Mouse (Mus musculus) left cerebral cortex, postnatal 14 days (tissue): Measurements from ENCODE around the gene Tbc1d30. TPM values are rescaled to one million over a fixed set of nuclear protein-coding genes. Genes with fewer than 3 reads are reported as not detected.

Source experiments
- DNase-seq, 2 experiments: peaks; one replicate each; pipeline ENCODE4 v3.0.0; 2021 to 2022; ENCODE audit warnings: low spot score in 2 of 2, mixed read lengths in 1 of 2
- intact Hi-C: fragments of 180-260 bp; cut with DNase I; formaldehyde crosslinking; loops from one replicate; pipeline ENCODE4 v1.15.1; 2025
- total RNA-seq, 2 experiments: library from RNA; stranded (reverse); gene quantifications; 2 replicates each; pipeline ENCODE4 v1.2.3; 2021

Gene Tbc1d30
- total RNA-seq, 2 experiments from 2014 or later = 72.0 to 79.1 TPM

DNA sequence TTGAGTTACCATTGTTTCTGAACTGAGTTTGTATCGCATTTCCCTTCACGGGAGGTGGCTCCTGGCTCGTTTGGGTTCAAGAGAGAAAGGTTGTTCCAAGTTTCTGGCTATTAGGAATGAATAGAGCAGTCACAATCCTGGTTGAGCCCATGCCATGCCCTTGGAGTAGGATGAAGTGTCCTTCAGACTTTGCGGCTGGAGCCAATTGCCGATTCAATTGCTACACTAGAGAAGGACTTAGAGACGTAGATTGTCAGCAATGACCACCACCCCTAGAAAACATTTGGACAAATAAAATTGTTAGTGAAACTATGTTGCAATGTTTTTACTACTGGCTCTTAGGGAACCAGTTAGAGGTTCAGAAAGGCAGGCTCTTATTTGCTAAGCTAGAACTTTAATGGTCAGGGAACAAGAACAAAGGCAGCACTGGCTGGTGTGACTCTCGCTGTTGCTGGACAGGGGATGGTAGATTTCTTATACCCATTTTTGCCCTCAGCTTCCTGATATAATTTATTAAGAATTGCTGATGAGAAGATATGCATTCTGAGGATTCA, 32.6 kb downstream of the Tbc1d30 start:
- intact Hi-C loops = no loop called here
- DNase-seq = no peak

DNA sequence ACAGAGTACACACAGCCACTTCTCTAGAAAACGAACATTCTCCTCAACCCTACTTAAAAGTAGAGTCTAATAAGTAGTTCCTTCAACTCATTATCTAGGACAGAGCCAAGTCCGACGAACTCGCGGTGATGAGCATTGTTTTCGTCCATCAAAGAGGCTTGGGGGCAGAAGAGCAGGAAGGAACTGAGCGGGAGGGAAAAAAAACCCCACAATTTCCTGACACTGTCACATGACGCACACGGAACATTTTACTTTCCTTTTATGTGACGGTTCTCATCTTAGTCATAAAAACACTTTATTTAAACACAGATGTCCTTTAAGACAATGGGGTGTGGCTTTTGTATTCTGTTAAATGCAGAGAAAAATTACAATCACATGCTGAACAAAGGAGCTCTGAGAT, 34.7 kb downstream of the Tbc1d30 start:
- intact Hi-C loops = no loop called here

DNA sequence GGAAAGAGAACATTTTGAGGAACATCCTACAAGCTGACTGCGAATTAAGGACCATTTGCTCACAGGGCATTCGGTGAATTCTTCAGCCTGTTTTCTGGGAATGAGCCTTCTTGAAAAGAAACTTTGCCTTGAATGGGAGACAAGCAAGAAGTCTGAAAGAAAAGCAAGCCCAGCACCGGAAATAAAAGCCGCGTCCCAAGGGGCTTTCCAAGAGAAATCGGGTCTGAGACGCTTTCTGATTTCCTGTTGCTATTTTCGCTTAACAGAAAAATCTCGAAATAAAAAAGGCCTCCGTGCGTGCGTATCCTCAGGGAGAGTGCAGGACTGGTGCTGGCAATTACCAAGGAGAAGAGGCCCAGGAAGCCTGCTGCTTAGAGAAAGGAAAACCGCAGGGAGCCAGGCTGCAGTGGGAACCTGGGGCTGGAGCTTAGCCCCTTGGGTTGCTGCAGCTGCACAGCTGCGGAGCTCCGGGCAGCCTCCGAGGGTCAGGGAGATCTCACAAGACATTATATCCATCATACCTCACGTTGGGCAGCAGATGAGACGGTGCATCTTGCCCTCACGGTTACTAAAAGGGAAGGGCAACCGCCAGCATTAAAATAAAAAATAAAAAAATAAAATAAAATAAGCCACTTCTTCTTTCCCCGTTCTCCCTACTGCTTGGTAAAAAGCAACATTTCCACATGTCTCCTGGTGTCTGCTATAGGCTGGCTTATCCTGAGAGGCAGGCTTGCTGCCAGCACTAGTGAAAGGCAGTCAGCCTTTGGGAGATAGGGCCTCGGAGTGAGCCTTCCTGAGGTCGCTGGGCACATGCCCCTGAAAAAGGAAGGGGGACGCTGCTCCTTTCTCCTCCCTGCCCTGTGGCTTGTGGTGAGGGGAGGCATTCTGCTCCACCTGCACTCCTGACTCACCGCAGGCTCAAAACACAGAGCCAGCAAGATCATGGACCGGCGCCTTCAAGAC, 35.5 kb downstream of the Tbc1d30 start:
- intact Hi-C loops = no loop called here
- DNase-seq = no peak

More for the DNA sequence above, 34.7 kb downstream of the Tbc1d30 start:
- no peak for DNase-seq

DNA sequence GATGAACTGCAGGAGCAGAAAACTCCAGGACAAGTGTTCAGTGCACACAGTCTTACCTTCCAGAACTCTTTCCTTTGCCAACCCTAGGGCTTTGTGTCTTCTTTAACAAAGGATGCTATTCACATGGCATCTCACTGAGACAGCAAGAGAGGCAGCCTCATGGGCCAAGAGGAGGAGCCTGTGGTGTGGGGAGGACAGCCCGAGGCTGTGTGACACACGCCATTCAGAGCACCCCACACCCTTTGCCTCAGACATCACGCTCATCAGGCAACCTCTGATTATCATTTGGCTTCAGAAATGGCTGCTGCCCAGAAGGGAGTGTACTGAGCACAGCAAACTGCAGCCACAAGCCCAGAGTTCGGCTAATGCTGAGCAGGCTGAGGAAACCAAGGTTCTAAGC, 36.9 kb downstream of the Tbc1d30 start:
- DNase-seq = no peak
- intact Hi-C loops = no loop called here

DNA sequence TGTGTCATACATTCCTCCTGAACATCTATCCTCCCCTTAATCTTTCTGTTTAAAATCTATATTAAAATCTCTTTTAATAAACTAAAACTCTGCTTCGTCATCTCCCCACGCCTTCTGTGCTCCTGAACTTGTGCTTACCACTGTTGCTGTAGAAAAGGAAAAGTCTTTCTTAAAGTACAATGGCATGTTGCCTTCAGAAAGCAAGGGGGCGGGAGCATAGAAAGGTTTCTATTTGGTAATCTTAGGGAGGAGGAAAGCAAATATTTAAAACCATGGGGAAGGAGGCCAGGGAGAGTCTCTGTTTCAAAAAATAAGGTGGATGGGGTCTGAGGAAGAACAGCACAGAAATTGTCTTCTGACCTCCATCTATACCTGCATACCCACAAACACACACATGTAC, 38.0 kb downstream of the Tbc1d30 start:
- DNase-seq = no peak
- intact Hi-C loops = no loop called here

DNA sequence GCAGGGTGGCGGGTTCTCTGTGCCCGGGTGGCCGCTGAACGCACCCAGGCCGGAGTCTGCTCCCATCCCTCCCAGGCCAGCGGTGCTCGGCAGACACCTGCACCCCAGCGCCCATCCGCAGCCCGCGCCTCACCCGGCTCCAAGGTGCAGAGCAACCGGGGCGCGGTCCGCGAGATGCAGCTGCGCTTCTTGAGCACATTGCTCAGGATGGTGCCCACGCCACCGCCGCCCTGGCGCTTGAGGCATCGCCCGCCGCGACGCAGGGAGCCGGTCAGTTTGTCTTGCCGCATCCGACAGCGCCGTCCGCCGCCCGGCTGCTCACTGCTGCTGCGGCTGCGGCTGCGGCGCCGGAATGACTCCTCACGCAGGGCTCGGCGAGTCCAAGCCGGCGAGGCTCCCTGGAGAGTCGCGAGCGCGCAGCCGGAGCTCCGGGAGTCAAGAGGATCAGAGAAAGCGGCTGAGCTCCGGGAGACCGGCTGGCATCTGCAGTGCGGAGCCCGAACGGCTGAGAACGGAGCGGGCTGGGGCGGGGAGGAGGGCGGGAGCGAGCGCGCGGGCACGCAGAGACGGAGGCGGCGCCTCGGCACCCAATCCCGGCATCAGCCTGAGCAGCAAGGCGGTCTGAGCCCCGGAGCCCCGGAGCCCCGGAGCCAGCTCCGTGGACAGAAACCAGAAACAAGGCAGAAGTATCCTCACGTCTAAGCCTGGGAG, 40.4 kb downstream of the Tbc1d30 start:
- DNase-seq = peak; percentile 76 to 86
- intact Hi-C loops = no loop called here

DNA sequence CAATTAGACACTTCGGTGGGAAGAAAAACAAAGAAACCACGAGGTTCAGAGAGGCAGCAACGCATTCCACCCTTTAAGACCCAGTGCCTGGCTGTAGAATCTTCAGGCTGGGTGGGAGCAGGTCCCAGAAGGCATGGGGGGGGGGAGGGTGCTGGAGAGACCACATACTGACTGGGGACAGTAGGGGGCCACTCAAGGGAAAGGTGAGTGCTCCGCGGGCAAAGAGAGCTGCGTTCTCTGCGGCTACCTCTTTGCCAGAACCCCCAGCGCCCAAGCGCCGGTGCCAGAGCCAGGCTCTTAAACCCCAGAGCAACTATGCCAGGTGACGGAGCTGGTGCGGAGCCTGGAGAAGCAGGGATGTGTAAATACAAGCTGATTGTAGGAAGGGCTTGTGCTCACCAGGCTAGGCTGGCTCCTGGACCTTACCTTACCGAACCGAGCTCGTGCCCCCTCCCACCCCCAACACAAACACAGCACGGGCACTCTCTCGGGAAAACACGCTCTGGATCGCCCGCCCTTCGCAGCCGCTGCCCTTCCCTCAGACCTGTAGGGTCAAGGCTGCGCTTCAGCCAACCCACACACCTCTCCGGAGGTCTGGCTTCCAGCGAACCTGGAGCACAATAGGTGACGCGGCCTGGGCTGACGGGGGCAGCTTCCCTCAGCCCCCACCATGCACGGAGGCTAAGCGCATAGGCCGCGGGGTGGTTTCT, 41.1 kb downstream of the Tbc1d30 start:
- intact Hi-C loops = loop anchor here (10.0 kb wide), 1 partner anchor 165 kb away; the partner anchor contains the start of gene Rassf3
- DNase-seq = no peak

DNA sequence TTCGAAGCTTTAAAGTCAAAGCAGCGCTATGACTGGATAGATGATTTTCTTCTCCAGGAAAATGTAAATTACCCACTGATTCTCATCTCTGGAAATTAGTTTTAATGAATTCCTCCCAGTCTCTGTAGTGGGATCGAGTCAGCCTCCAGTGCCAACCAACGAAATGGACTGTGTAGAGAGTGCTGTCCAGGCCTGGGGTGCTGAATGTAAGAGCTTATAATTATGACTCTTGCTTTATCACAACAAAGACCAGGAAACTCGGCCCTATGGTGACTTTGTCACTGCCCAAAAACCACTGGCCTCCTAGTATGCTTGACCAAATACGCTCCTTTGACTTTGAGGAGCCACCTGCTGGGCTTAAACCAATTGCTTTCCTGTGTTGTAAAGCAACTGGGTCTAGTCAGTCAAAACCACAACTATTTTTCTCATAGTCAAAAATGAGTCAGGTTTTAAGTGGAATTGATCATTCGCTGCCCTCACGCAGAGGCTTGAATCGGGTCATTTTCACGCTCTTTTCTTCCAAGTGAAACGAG, 41.9 kb downstream of the Tbc1d30 start:
- intact Hi-C loops = loop anchor here (10.0 kb wide), 1 partner anchor 166 kb away; the partner anchor contains the start of gene Rassf3
- DNase-seq = no peak

DNA sequence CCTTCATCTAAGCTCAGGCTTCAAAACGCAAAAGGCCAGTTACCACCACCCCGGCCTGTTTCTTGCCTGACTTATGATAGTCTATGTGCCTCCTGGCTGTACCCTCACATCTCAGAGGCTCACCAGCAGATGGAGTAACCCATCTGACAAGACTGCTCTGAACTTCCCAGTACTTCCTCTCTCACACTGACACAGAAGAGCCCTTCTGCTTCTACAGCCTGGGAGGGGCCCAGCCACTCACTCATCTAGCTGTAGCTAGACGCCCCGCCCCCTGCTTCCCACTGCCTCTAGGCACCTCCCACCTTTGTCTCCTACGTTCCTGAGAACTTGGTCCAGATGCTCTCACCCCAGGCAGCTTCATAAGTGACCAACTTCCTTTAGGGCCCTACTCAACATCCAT, 45.6 kb downstream of the Tbc1d30 start:
- intact Hi-C loops = loop anchor here (10.0 kb wide), 1 partner anchor 169 kb away; the partner anchor contains the start of gene Rassf3
- no peak for DNase-seq

DNA sequence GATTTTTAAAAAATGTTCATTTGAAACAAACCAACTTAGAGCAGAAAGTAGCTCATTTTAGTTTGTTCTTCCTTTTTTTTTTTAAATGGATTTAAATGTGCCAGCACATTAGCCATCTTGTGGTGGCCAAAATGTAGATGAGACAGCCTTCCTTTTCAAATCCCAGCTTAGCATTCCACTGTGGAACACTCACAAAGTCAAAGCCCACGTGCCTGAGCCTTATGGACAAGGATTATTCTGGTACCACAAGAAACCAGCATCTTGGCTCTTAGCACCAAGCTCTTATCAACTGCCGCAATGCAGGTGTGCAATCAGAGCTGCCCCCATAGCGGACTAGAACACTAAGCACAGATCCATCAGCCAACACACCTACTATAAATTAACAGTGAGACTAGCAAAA, 47.5 kb downstream of the Tbc1d30 start:
- intact Hi-C loops = loop anchor here (10.0 kb wide), 1 partner anchor 171 kb away; the partner anchor contains the start of gene Rassf3
- DNase-seq = peak in 1 of 2 experiments; percentile 66

DNA sequence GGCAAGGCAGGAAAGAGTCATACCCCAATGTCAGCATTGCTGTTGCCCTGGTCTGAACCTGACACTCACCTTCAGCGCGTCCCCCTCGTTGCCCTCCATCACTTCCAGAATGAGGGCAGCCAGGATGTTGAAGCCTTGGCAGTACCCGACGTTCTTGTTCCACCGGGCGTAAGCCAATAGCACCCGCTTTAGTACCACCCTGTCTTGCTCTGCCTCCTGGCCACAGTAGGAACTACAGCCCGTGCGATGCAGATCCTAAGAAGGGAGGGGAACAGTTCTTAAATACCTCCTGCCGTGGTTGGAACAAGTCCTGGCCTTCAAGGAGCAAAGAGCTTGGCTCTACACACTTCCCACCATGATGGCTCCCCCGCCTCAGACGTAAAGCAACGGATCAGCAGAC, 49.2 kb downstream of the Tbc1d30 start:
- DNase-seq = no peak
- intact Hi-C loops = loop anchor here (10.0 kb wide), 1 partner anchor 173 kb away; the partner anchor contains the start of gene Rassf3

DNA sequence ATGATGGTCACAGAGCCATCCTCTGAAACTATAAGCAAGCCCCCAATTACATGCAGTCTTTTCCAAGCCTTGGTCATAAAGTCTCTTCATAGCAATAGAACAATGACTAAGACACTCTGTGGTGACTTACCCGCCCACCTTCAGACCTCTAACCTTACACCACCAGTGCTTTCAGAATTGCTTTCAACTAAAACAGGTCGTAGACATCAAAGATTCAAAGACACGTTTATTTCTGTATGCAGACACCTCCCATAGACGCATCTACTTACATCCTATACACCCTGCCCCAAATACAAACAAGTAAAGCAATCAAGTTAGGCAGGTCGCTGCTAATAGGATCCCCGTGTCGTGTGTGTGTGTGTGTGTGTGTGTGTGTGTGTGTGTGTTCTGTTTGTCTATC, 50.4 kb downstream of the Tbc1d30 start:
- intact Hi-C loops = loop anchor here (10.0 kb wide), 1 partner anchor 174 kb away; the partner anchor contains the start of gene Rassf3
- no peak for DNase-seq

DNA sequence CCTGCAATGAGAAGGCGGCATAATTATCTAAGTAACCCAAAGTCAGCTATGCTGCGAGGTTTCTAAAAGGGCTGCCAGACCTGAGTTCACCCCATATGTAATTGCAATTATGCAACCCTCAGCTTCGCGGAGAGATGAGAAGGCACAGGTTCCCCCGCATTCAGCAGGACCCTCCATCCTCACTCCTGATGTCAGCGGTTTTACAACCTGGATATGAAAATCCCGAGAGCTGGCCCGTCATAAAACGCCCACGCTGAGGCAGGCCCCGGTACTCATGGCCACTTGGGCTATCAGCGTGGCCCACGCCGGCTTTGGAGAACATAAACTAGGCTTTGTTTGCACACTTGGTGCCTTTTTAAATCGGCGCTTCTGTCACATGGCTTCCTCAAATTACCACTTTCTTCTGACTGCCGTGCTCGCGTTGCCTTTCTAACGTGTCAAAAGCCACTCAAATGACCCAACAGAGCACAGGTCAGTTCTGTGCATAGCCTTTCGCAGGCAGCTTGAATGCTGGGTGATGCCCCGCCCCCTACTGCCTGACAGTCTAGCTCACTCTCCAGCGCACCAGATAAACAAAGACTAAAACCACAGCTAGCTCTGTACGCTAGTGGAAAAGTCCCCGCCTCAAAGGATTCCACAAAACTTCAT, 53.9 kb downstream of the Tbc1d30 start:
- intact Hi-C loops = no loop called here
- peak; percentile 51 to 73 for DNase-seq

DNA sequence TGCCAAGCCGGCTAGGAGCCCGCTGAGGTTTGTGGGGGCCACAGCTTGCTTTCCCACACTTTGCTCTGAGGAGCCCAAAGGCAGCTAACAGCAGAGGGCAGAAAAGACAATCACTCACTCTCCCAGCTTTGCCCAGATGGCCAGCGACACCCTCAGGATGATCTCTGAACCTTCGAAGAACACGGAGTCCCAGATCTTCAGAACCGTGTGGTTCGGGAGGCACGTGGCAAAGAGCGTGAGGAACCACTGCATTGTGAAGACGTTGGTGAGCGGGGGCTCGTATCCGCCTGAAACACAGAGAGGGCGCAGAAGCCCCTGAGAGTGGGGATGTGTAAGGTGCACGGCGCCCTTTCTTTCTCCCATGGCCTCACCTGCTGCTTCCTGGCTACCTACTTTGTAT, 56.6 kb downstream of the Tbc1d30 start:
- no peak for DNase-seq
- intact Hi-C loops = no loop called here

DNA sequence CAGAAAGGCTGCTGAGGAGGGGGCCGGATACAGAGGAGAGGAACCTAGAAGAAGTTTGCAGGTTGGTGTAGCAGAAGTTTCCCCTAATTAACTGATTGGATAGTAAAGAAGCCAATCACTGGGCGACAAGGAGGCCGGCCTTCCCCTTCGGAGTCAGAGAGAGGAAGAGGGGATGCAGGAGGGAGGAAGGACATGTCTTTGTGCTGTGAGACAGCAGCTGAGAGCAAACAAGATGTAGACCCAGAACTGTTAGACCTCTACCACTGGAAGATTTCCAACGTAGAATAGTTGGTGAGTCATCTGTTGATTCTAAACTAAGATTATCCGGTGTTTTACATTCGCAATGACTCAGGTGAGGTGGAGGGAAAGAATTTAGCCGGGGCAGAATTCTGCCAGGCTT, 57.2 kb downstream of the Tbc1d30 start:
- intact Hi-C loops = no loop called here
- no peak for DNase-seq

DNA sequence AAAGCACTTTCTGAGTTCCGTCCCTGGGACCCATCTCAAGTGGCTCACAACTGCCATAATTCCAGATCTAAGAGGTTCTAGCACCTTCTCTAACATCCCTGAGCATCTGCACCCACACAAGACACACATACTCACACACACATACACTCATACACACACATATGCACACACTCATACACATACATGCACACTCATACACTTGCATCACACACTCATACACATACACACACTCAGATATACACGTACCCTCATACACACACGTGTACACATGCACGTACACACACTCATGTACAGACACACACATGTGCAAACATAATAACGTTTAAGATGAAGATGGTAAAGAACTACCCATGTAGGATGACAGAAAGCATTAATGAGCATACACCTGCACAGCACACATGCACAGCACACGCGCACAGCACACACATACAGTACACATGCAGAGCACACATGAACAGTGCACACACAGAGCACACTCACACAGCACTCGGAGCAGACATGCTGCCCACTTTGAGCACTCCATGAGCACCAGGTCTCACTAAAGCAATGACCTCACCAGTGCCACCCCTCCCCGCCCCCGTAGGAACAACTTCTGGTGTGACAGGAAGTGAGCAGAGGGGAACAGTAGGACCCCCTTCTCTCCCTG, 59.7 kb downstream of the Tbc1d30 start:
- intact Hi-C loops = no loop called here
- DNase-seq = no peak

DNA sequence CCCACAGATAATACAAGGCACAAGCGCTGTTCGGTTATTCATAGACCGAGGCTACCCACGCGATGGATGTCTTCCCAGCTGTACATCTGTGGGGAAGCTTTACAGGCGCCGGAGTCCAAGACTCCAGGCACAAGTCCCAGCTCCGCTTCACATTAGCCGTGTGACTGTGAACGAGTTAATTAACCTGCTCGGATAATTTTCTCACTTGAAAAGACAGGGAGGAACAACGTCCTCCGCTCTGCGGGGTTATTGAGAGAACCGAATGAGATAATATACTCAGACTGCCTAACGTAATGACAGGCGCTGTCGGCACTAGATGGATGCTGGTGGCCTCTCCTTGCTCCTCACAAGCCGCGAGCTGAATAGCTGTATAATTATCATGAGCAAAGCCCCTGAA, 60.4 kb downstream of the Tbc1d30 start:
- intact Hi-C loops = no loop called here
- DNase-seq = peak; percentile 73 to 74
